Mouse (Mus musculus) heart, postnatal 0 days (tissue): ENCODE data around the gene Hes3.

ENCODE experiments used
- CTCF ChIP-seq: IDR thresholded peaks from 2 replicates; pipeline ENCODE4 v1.5.1; 2016; ENCODE audit warnings: antibody characterized with exemption, control low read depth, low read depth
- EP300 ChIP-seq: IDR thresholded peaks from 2 replicates; pipeline ENCODE4 v1.6.1; 2016; ENCODE audit warnings: antibody characterized with exemption, low read depth

DNA sequence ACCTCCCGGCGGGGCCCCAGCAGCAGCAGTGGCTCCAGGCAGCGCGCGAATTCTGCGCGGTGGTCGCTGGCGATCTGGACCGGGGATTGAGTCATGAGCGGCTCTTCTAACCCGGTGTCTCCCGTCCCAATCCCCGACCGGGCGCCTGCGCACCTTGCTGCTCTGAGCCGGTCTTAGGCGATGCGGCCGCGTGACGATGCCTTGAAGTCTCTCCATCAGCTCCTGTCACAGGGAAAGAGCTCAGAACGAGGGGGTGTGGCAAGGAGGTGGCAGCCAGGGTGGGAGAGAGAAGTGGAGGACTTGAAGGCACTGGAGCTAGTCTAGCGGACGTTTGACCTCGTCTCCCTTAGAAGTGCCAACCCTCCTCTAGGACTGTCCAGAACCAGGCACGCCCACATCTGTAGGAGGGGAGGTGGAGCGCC lies 21.8 kb upstream of the Hes3 start:
- TF ChIP-seq CTCF (no peak), EP300 (no peak)
